Mouse (Mus musculus): ENCODE data around the gene Map4k1. TPM values are rescaled to one million over a fixed set of nuclear protein-coding genes. Genes with fewer than 3 reads are reported as not detected.

Map4k1 gene
- polyA plus RNA-seq, 1 experiment from 2014 or later, result 12.2 TPM

DNA sequence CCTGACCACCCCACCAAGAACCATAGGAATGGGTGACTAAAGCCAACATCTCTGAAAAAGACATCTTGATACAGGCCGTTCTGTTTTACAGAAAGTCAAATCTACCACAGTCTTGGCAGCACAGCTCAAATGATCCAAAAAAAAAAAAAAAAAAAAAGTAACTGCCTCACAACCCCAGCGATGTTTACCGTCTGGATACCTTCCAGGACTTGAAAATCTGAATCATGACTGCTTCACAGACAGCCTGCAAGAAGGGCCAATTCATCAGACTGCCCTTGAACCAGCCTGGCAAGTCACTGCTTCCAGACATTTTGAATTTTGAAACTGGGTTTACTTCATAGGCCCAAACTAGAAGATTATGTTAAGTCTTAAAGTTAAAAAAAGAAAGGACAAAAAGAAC lies 29.1 kb upstream of the Map4k1 start:
- ATAC-seq (replicated peaks; ENCODE audit: extremely low read depth, insufficient read depth, low FRiP score), result no peak
- Histone ChIP-seq H3K9me3 (replicated peaks; ENCODE audit: control insufficient read depth, low read length) (no peaks in the 10 kb centered on the region), H3K27me3 (ENCODE audit: control insufficient read depth, insufficient read depth, low read length) (no peaks in the 10 kb centered on the region), H3K4me1 (ENCODE audit: control insufficient read depth, insufficient read depth, low read length) (peaks cover 88% of the 10 kb centered on the region), H3K27ac (ENCODE audit: low read length) (peak overlapping the region; percentile 74), H3K4me2 (ENCODE audit: low read depth, low read length) (no peak overlapping the region), H3K9ac (ENCODE audit: low read length) (peak overlapping the region; percentile 43; the same call in 1 of the 2 replicates), H3K4me3 (ENCODE audit: low read length) (no peak overlapping the region), H3K36me3 (ENCODE audit: control insufficient read depth, insufficient read depth) (peaks cover 6% of the 10 kb centered on the region; the same call in 1 of the 2 replicates)
- WGBS, result 7% methylated on average over 3 of the region's 3 CpGs

- Histone ChIP-seq H3K9ac (ENCODE audit: low read length) (peak overlapping the region; percentile 43; the same call in 1 of the 2 replicates), H3K27ac (ENCODE audit: low read length) (peak overlapping the region; percentile 74), H3K36me3 (ENCODE audit: control insufficient read depth, insufficient read depth) (peaks cover 6% of the 10 kb centered on the region; the same call in 1 of the 2 replicates), H3K9me3 (replicated peaks; ENCODE audit: control insufficient read depth, low read length) (no peaks in the 10 kb centered on the region), H3K4me1 (ENCODE audit: control insufficient read depth, insufficient read depth, low read length) (peaks cover 89% of the 10 kb centered on the region), H3K27me3 (ENCODE audit: control insufficient read depth, insufficient read depth, low read length) (no peaks in the 10 kb centered on the region), H3K4me2 (ENCODE audit: low read depth, low read length) (peak overlapping the region; percentile 41), H3K4me3 (ENCODE audit: low read length) (no peak overlapping the region)
- ATAC-seq (replicated peaks; ENCODE audit: extremely low read depth, insufficient read depth, low FRiP score), result no peak
- WGBS, result 21% methylated on average over 2 of the region's 2 CpGs
Measured at GRCm38 (mm10) chr7:28953476-28954376, 28.1 kb upstream of the Map4k1 start.

GRCm38 (mm10) chr7:28954773-28955172 lies 27.1 kb upstream of the Map4k1 start:
- H3K27me3 ChIP-seq (ENCODE audit: control insufficient read depth, insufficient read depth, low read length), result no peaks in the 10 kb centered on the region
- no peak for ATAC-seq (replicated peaks; ENCODE audit: extremely low read depth, insufficient read depth, low FRiP score)
- no peaks in the 10 kb centered on the region for H3K9me3 ChIP-seq (replicated peaks; ENCODE audit: control insufficient read depth, low read length)
- peaks cover 89% of the 10 kb centered on the region for H3K4me1 ChIP-seq (ENCODE audit: control insufficient read depth, insufficient read depth, low read length)
- 69% methylated on average over 4 of the region's 4 CpGs for WGBS
- H3K4me2 ChIP-seq (ENCODE audit: low read depth, low read length), result peak overlapping the region; percentile 16
- peak overlapping the region; percentile 88 for H3K27ac ChIP-seq (ENCODE audit: low read length)
- H3K36me3 ChIP-seq (ENCODE audit: control insufficient read depth, insufficient read depth), result peaks cover 6% of the 10 kb centered on the region; the same call in 1 of the 2 replicates
- H3K9ac ChIP-seq (ENCODE audit: low read length), result peak overlapping the region; percentile 53
- H3K4me3 ChIP-seq (ENCODE audit: low read length), result no peak overlapping the region

DNA sequence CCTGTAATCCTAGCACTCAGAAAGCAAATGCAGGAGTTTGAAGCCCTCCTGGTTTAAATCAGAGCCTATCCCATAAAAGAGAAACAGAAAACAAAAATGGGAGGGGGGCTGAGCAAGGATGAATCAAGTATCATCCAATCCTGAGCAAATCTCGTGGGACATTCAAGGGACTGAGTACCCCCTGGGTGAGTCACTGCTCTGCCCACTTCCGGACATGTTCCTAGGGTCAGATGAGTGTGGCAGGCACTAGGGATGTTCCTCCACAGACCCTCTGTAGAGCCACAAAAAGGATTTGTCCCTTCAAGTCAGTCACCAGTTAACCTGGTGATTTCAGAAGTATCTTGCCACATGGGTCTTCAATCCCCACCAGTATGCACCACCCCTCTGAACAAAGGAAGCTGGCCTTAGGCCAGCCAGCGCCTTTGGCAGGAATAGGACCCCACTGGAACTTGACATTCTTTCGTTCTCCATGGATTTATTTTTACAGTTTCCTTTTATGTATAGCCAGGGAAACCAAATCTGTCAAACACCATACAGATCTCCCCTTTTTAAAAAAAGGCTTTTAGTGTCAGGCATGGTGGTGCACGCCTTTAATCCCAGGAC lies 26.5 kb upstream of the Map4k1 start:
- peak overlapping the region; percentile 16 for H3K4me2 ChIP-seq (ENCODE audit: low read depth, low read length)
- peaks cover 4% of the 10 kb centered on the region; the same call in 1 of the 2 replicates for H3K36me3 ChIP-seq (ENCODE audit: control insufficient read depth, insufficient read depth)
- H3K27me3 ChIP-seq (ENCODE audit: control insufficient read depth, insufficient read depth, low read length), result no peaks in the 10 kb centered on the region
- H3K4me3 ChIP-seq (ENCODE audit: low read length), result 0 out of 2 replicates have a peak overlapping the region, but pooled peaks have one; percentile 1
- no peak for ATAC-seq (replicated peaks; ENCODE audit: extremely low read depth, insufficient read depth, low FRiP score)
- no peaks in the 10 kb centered on the region for H3K9me3 ChIP-seq (replicated peaks; ENCODE audit: control insufficient read depth, low read length)
- peaks cover 89% of the 10 kb centered on the region for H3K4me1 ChIP-seq (ENCODE audit: control insufficient read depth, insufficient read depth, low read length)
- 18% methylated on average over 5 of the region's 5 CpGs for WGBS
- H3K9ac ChIP-seq (ENCODE audit: low read length), result peak overlapping the region; percentile 53
- H3K27ac ChIP-seq (ENCODE audit: low read length), result peak overlapping the region; percentile 88

DNA sequence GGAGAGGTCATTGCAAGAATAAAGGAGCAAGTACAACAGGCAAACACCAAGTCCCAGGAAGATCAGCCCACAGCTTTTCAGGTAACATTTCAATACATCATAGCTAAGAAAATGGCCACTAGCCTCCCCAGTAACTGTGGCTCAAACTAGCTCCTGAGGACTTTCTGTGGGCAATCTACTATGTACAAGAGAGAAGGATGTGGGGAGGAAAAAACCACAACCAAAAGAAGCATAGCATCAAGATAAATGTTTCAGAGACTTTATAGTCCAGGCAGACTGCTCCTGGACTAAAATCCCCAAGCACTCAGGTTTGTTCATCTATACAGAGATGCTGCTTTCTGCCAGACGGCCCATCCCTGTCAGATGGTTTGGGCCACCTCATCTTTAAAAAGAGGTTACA lies 25.6 kb upstream of the Map4k1 start:
- Histone ChIP-seq H3K4me1 (ENCODE audit: control insufficient read depth, insufficient read depth, low read length) (peaks cover 85% of the 10 kb centered on the region), H3K36me3 (ENCODE audit: control insufficient read depth, insufficient read depth) (peaks cover 3% of the 10 kb centered on the region; the same call in 1 of the 2 replicates), H3K27ac (ENCODE audit: low read length) (peak overlapping the region; percentile 88), H3K9ac (ENCODE audit: low read length) (no peak overlapping the region), H3K9me3 (replicated peaks; ENCODE audit: control insufficient read depth, low read length) (no peaks in the 10 kb centered on the region), H3K4me3 (ENCODE audit: low read length) (no peak overlapping the region), H3K27me3 (ENCODE audit: control insufficient read depth, insufficient read depth, low read length) (no peaks in the 10 kb centered on the region), H3K4me2 (ENCODE audit: low read depth, low read length) (no peak overlapping the region)
- WGBS, result 78% methylated on average over 1 of the region's 1 CpGs
- ATAC-seq (replicated peaks; ENCODE audit: extremely low read depth, insufficient read depth, low FRiP score), result no peak

- peak overlapping the region; percentile 26; the same call in 1 of the 2 replicates for H3K4me2 ChIP-seq (ENCODE audit: low read depth, low read length)
- H3K27me3 ChIP-seq (ENCODE audit: control insufficient read depth, insufficient read depth, low read length), result no peaks in the 10 kb centered on the region
- 43% methylated on average over 6 of the region's 6 CpGs for WGBS
- H3K36me3 ChIP-seq (ENCODE audit: control insufficient read depth, insufficient read depth), result peaks cover 3% of the 10 kb centered on the region; the same call in 1 of the 2 replicates
- peak overlapping the region; percentile 88 for H3K27ac ChIP-seq (ENCODE audit: low read length)
- H3K4me1 ChIP-seq (ENCODE audit: control insufficient read depth, insufficient read depth, low read length), result peaks cover 75% of the 10 kb centered on the region
- H3K9me3 ChIP-seq (replicated peaks; ENCODE audit: control insufficient read depth, low read length), result no peaks in the 10 kb centered on the region
- ATAC-seq (replicated peaks; ENCODE audit: extremely low read depth, insufficient read depth, low FRiP score), result no peak
- H3K9ac ChIP-seq (ENCODE audit: low read length), result peak overlapping the region; percentile 31; the same call in 1 of the 2 replicates
- no peak overlapping the region for H3K4me3 ChIP-seq (ENCODE audit: low read length)
Measured at GRCm38 (mm10) chr7:28957286-28957685, 24.6 kb upstream of the Map4k1 start.

- peaks cover 69% of the 10 kb centered on the region for H3K4me1 ChIP-seq (ENCODE audit: control insufficient read depth, insufficient read depth, low read length)
- no peak overlapping the region for H3K4me3 ChIP-seq (ENCODE audit: low read length)
- H3K27ac ChIP-seq (ENCODE audit: low read length), result peak overlapping the region; percentile 95
- H3K9ac ChIP-seq (ENCODE audit: low read length), result peak overlapping the region; percentile 100
- no peaks in the 10 kb centered on the region for H3K27me3 ChIP-seq (ENCODE audit: control insufficient read depth, insufficient read depth, low read length)
- no peaks in the 10 kb centered on the region for H3K9me3 ChIP-seq (replicated peaks; ENCODE audit: control insufficient read depth, low read length)
- no peak for ATAC-seq (replicated peaks; ENCODE audit: extremely low read depth, insufficient read depth, low FRiP score)
- peaks cover 3% of the 10 kb centered on the region; the same call in 1 of the 2 replicates for H3K36me3 ChIP-seq (ENCODE audit: control insufficient read depth, insufficient read depth)
- peak overlapping the region; percentile 96 for H3K4me2 ChIP-seq (ENCODE audit: low read depth, low read length)
- WGBS, result 37% methylated on average over 1 of the region's 1 CpGs
Measured at GRCm38 (mm10) chr7:28957997-28958725, 23.7 kb upstream of the Map4k1 start.

DNA sequence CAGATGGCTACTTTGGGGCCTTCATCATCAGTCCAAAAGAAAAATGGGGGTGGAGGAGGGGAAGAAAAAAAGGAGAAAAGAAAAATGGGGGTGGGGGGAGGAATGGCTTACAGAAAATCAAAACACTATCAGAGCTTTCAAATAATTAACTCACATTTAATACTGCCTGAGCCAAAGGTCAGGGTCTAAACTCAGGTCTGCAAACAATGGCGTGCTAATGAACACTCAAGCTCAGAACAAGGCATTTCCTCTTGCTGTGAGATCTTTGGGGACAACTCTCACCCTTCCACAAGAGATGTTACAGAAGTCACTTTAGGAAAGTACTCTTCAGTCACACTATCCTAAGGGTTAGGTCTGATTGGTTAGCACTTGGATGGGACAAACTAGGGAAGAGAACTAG lies 23.1 kb upstream of the Map4k1 start:
- no peak for ATAC-seq (replicated peaks; ENCODE audit: extremely low read depth, insufficient read depth, low FRiP score)
- Histone ChIP-seq H3K9me3 (replicated peaks; ENCODE audit: control insufficient read depth, low read length) (no peaks in the 10 kb centered on the region), H3K4me3 (ENCODE audit: low read length) (peak overlapping the region; percentile 98), H3K9ac (ENCODE audit: low read length) (peak overlapping the region; percentile 100), H3K36me3 (ENCODE audit: control insufficient read depth, insufficient read depth) (peaks cover 3% of the 10 kb centered on the region; the same call in 1 of the 2 replicates), H3K27me3 (ENCODE audit: control insufficient read depth, insufficient read depth, low read length) (no peaks in the 10 kb centered on the region), H3K4me2 (ENCODE audit: low read depth, low read length) (peak overlapping the region; percentile 96), H3K27ac (ENCODE audit: low read length) (peak overlapping the region; percentile 95), H3K4me1 (ENCODE audit: control insufficient read depth, insufficient read depth, low read length) (peaks cover 62% of the 10 kb centered on the region)
- WGBS, result 56% methylated on average over 1 of the region's 1 CpGs
